Mouse (Mus musculus) brown adipose tissue, adult 24 weeks (tissue): Measurements from ENCODE around the gene Nrk. TPM values are rescaled to one million over a fixed set of nuclear protein-coding genes. Genes with fewer than 3 reads are reported as not detected.
A peak's percentile ranks its signal among the peaks of the same experiment; 100 is the strongest.

Experiments
- H3K27ac ChIP-seq: fragments of 200-500 bp; replicated peaks from 2 replicates; pipeline ENCODE4 v1.5.1; 2012; ENCODE audit warnings: low read depth, mild to moderate bottlenecking, low read length
- H3K4me1 ChIP-seq: fragments of 200-500 bp; 2 replicates; pipeline ENCODE4 v1.6.1; 2012; ENCODE audit warnings: low read length, mixed read lengths; ENCODE audit not compliant: control insufficient read depth, insufficient read depth, insufficient read length
- H3K4me3 ChIP-seq: fragments of 200-500 bp; 2 replicates; pipeline ENCODE4 v1.5.1; 2012; ENCODE audit warnings: low read depth, mild to moderate bottlenecking, low read length, moderate library complexity; ENCODE audit not compliant: insufficient read depth
- polyA plus RNA-seq: library from polyadenylated mRNA; stranded (reverse); fragments of >200 nt; gene quantifications from 2 replicates; pipeline ENCODE4 v1.2.4, GENCODE M21; 2012; ENCODE audit not compliant: missing spikeins, insufficient read depth, insufficient read length

The Nrk gene
- not detected in 2 replicates for polyA plus RNA-seq

GRCm38 (mm10) chrX:138914041-138914776 lies at the start of gene Nrk:
Nrk (plus strand) TSS chrX:138914430.
- no peaks in the 10 kb centered on the region for H3K4me1 ChIP-seq
- no peak within 1 kb of the TSS for H3K27ac ChIP-seq
- H3K4me3 ChIP-seq: peak within 1 kb of the TSS; percentile 43

GRCm38 (mm10) chrX:138913366-138913765 lies 864 bp upstream of the Nrk start:
- Histone ChIP-seq H3K4me1 (no peaks in the 10 kb centered on the region), H3K4me3 (no peak overlapping the region), H3K27ac (no peak overlapping the region)

GRCm38 (mm10) chrX:138914777-138915114 lies 516 bp downstream of the Nrk start:
- no peak overlapping the region for H3K27ac ChIP-seq
- H3K4me3 ChIP-seq: no peak overlapping the region
- H3K4me1 ChIP-seq: no peaks in the 10 kb centered on the region

DNA sequence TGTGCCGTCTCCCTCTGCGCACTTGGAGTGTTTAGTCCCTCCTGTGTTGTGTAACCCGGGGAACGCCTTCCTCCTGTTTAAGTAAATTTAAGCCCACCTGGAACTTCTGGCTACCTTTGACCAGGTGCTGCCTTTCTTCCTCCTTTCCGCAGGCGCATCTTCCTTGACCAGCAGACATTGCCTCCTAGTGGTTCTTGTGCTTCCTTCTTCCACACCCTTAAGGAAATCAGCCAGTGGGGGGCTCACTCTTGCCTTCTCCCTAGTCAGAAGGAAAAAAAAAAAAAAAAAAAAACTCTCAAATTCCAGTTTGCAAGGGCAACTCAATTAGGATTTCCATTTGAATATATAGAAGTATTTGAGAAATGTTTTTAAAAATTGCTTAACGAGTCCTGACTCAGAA lies 4.8 kb downstream of the Nrk start:
- no peaks in the 10 kb centered on the region for H3K4me1 ChIP-seq
- H3K4me3 ChIP-seq: no peak overlapping the region
- no peak overlapping the region for H3K27ac ChIP-seq

DNA sequence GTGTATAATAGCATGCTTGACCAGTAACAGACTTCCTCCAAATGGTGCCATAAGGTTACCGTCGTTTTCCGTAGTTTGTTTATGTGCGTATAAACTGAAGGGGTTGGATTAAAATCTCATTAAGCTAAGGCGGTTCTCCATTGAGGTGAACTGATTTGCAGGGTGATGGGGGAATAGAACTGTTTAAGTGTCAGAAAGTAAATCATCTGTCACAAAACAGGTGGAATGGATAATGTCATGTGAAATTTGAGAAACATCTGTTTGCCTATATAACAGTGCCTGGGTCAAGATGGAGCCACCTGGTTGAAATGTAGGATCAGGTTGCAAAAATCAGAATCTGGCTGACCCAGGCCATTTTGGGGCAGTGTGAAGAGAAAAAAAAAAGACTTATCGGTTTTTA lies 29.7 kb downstream of the Nrk start:
- no peak overlapping the region for H3K4me3 ChIP-seq
- H3K4me1 ChIP-seq: no peaks in the 10 kb centered on the region
- no peak overlapping the region for H3K27ac ChIP-seq

DNA sequence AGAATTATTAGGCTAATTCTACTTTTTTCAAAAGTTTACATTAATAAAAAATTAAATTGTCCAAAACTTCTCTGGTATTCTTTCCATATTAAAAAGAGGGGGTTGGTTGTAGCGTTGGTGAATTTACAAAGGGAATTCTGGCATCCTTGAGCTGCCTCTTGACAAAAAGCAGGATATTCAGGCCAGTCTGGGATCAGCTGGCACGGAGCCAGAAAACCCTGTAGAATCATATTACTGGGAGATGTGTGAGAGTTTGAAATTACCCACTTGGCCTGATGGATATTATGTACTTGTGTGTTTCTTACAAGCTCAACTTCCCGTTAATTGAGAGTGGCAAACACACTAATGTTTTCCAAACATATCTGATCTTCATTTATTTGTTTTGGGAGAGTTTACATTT lies 46.5 kb downstream of the Nrk start:
- no peak overlapping the region for H3K4me3 ChIP-seq
- H3K27ac ChIP-seq: no peak overlapping the region
- H3K4me1 ChIP-seq: no peaks in the 10 kb centered on the region

GRCm38 (mm10) chrX:138978501-138978900 lies 64.3 kb downstream of the Nrk start:
- Histone ChIP-seq H3K4me1 (no peaks in the 10 kb centered on the region), H3K27ac (no peak overlapping the region), H3K4me3 (no peak overlapping the region)

DNA sequence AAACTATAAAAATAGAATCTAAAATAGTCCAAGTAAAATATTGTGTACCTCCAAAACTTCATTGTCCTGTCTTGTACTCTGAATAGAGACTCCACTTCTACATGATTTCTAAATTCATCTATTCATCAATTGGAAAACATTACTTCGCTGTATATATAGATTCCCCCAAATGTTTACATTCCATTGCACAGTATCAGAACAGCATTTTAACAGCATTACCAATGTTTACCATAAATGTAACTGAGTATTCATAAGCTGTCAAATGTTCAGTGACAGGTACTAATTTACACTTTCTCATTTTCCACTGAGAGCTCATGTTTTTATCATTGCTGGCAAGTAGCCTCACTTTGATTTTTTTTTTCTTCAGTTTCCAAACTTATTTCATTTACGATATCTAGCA lies 65.0 kb downstream of the Nrk start:
- Histone ChIP-seq H3K27ac (no peak overlapping the region), H3K4me1 (no peaks in the 10 kb centered on the region), H3K4me3 (no peak overlapping the region)

GRCm38 (mm10) chrX:139014524-139014923 lies 100.3 kb downstream of the Nrk start:
- Histone ChIP-seq H3K27ac (no peak overlapping the region), H3K4me1 (no peaks in the 10 kb centered on the region), H3K4me3 (no peak overlapping the region)

- Histone ChIP-seq H3K27ac (no peak overlapping the region), H3K4me1 (no peaks in the 10 kb centered on the region)
These were observed 102.3 kb downstream of the Nrk start for GRCm38 (mm10) chrX:139016540-139016939.

GRCm38 (mm10) chrX:139026532-139027097 lies 112.4 kb downstream of the Nrk start:
- H3K27ac ChIP-seq: no peak overlapping the region

More at GRCm38 (mm10) chrX:139016540-139016939, 102.3 kb downstream of the Nrk start:
- H3K4me3 ChIP-seq: no peak overlapping the region

GRCm38 (mm10) chrX:139027296-139027695 lies 113.1 kb downstream of the Nrk start:
- Histone ChIP-seq H3K4me1 (no peaks in the 10 kb centered on the region), H3K4me3 (no peak overlapping the region), H3K27ac (no peak overlapping the region)

More at GRCm38 (mm10) chrX:139026532-139027097, 112.4 kb downstream of the Nrk start:
- no peak overlapping the region for H3K4me3 ChIP-seq
- no peaks in the 10 kb centered on the region for H3K4me1 ChIP-seq

- H3K4me1 ChIP-seq: no peaks in the 10 kb centered on the region
- no peak overlapping the region for H3K4me3 ChIP-seq
- no peak overlapping the region for H3K27ac ChIP-seq
These were observed 113.7 kb downstream of the Nrk start for GRCm38 (mm10) chrX:139027909-139028308.

DNA sequence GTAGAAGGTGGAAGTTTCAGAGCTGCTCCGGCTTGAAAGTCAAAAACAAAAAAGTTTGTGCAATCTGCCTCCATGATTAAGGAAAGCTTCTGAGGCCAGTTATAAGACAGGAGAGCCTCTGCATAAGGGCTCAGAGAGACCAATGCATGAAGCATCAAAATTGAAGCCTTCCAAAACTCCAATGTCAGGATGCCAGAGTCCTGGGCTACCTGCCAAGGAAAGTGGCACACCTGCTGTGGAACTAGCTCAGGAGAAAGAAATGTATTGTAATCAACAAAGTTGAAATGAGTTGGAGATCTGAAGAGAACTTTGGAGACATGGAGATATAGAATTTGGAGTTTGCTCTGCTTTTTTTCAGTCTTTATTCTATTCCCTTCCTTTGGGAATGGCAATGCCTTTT lies 123.4 kb downstream of the Nrk start:
- Histone ChIP-seq H3K27ac (no peak overlapping the region), H3K4me3 (no peak overlapping the region)

DNA sequence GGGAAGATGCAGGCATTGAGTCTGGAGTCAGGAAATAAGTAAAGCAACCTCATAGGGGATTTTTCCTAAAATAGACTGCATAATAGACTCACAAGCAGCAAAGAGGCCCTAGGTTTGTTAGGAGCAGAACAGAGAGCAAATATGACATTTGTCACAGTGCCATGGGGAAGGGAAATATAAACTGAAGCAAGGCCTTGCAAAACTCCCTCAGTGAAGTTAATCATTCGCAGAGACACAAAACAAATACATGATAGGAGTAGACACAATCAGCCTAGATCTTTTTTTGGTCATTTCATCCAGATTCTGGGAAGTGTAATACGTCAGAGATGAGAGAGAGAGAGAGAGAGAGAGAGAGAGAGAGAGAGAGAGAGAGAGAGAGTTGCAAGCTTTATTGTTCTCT lies 125.1 kb downstream of the Nrk start:
- Histone ChIP-seq H3K4me1 (no peaks in the 10 kb centered on the region), H3K27ac (no peak overlapping the region), H3K4me3 (no peak overlapping the region)

More for the DNA sequence above, 123.4 kb downstream of the Nrk start:
- no peaks in the 10 kb centered on the region for H3K4me1 ChIP-seq

- no peaks in the 10 kb centered on the region for H3K4me1 ChIP-seq
- H3K27ac ChIP-seq: no peak overlapping the region
- H3K4me3 ChIP-seq: no peak overlapping the region
These were observed 126.9 kb downstream of the Nrk start for GRCm38 (mm10) chrX:139041148-139041547.
